Mouse (Mus musculus) heart, embryonic 10.5 days (tissue): ENCODE measurements around the gene Hypk. TPM values are rescaled to one million over a fixed set of nuclear protein-coding genes. Genes with fewer than 3 reads are reported as not detected.
"Not testable (repeated sequence)": the region's sequence is repeated elsewhere in the genome, so short reads cannot be mapped to it uniquely, and the experiment has no call there.

Experiments
- DNase-seq: peaks from one replicate; pipeline ENCODE4 v3.0.0-alpha.2; 2017; ENCODE audit warnings: low spot score
- H3K27ac ChIP-seq: fragments of 300-500 bp; sonication (generic); 2 replicates; pipeline ENCODE4 v1.5.1; 2016; ENCODE audit warnings: mild to moderate bottlenecking
- H3K27me3 ChIP-seq: fragments of 300-500 bp; sonication (generic); 2 replicates; pipeline ENCODE4 v1.6.1; 2016; ENCODE audit warnings: mild to moderate bottlenecking; ENCODE audit not compliant: poor library complexity, insufficient read depth, severe bottlenecking
- H3K36me3 ChIP-seq: fragments of 300-500 bp; sonication (generic); 2 replicates; pipeline ENCODE4 v1.6.1; 2016; ENCODE audit warnings: mild to moderate bottlenecking, moderate library complexity
- H3K4me1 ChIP-seq: fragments of 300-500 bp; sonication (generic); 2 replicates; pipeline ENCODE4 v1.6.1; 2016; ENCODE audit warnings: mild to moderate bottlenecking
- H3K4me3 ChIP-seq: fragments of 300-500 bp; sonication (generic); 2 replicates; pipeline ENCODE4 v1.5.1; 2016; ENCODE audit warnings: mild to moderate bottlenecking, moderate library complexity
- H3K9me3 ChIP-seq: fragments of 300-500 bp; sonication (generic); 2 replicates; pipeline ENCODE4 v1.6.1; 2016; ENCODE audit warnings: mild to moderate bottlenecking, moderate library complexity
- WGBS: fragments of 180-500 bp; shearing (Covaris S2); methylation state at CpG from one replicate; pipeline ENCODE4 v1.1.7; 2016; 5-methylcytosine and 5-hydroxymethylcytosine counted together
- polyA plus RNA-seq: library from polyadenylated mRNA; unstranded; fragments of >200 nt; fragmentation: Nextera tagmentation; extraction: Ambion mirVana; gene quantifications from 2 replicates; pipeline ENCODE4 v1.2.1, GENCODE M21; 2016

Hypk gene
- polyA plus RNA-seq, 1 experiment from 2014 or later, result 162 TPM

- H3K36me3 ChIP-seq, result peaks cover 34% of the 10 kb centered on the region
These were observed 3.0 kb upstream of the Hypk start for GRCm38 (mm10) chr2:121450093-121450492.

GRCm38 (mm10) chr2:121452361-121452760 lies 729 bp upstream of the Hypk start:
- 68% methylated on average over 4 of the region's 4 CpGs for WGBS
- H3K4me1 ChIP-seq, result peaks cover 50% of the 10 kb centered on the region
- 0 out of 2 replicates have a peak overlapping the region, but pooled peaks have one; percentile 22 for H3K4me3 ChIP-seq

More at GRCm38 (mm10) chr2:121450093-121450492, 3.0 kb upstream of the Hypk start:
- 0% methylated on average over 7 of the region's 7 CpGs for WGBS
- Histone ChIP-seq H3K27ac (peak overlapping the region; percentile 99), H3K9me3 (no peaks in the 10 kb centered on the region), H3K4me3 (peak overlapping the region; percentile 98), H3K4me1 (peaks cover 41% of the 10 kb centered on the region), H3K27me3 (no peaks in the 10 kb centered on the region)
- peak; percentile 77 for DNase-seq

DNA sequence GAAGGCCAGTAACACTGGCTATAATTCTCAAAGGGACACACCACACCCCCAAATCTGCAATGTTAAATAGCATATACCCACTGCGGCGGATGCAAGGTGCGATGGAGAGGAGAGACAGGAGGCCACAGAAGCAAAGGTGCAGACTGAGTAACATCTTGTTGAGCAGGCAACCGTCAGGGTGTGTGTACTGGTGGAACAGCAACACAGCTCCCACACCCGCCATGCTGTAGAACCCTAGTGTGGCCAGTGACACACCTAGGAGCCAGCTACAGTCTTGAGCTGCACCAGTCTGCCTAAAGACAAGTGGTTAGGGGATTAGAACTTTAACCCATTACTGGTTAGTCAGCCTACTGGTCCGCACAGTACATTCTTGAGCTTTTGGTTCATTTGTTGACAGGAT lies 827 bp downstream of the Hypk start:
- H3K4me3 ChIP-seq, result no peak overlapping the region
- H3K4me1 ChIP-seq, result peaks cover 49% of the 10 kb centered on the region
- no peaks in the 10 kb centered on the region for H3K27me3 ChIP-seq
- H3K36me3 ChIP-seq, result peaks cover 43% of the 10 kb centered on the region
- DNase-seq, result no peak
- peak overlapping the region; percentile 6; the same call in 1 of the 2 replicates for H3K27ac ChIP-seq
- H3K9me3 ChIP-seq, result no peaks in the 10 kb centered on the region
- WGBS, result 83% methylated on average over 6 of the region's 6 CpGs

More at GRCm38 (mm10) chr2:121452361-121452760, 729 bp upstream of the Hypk start:
- Histone ChIP-seq H3K27me3 (no peaks in the 10 kb centered on the region), H3K9me3 (no peaks in the 10 kb centered on the region), H3K36me3 (peaks cover 34% of the 10 kb centered on the region), H3K27ac (peak overlapping the region; percentile 49; the same call in 1 of the 2 replicates)
- no peak for DNase-seq

DNA sequence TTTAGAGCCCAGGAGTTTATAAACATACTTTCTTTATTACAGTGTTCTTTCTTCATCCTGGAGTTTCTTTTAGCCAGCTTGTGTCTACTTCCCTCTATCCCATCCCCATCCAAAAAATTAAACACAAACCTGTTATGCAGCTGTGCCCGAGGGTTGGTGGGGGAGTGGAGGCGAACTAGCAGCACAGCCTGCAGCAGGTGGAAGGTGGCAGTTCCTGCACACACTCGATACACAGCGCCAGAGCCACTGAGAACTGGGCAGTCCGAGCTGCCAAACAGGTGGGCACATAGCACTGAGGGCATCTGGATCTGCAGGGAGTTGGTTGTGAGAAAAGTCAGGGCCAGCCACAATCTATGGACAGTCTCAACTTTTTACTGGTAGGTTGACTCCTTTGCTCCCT lies 2.4 kb downstream of the Hypk start:
- Histone ChIP-seq H3K4me3 (no peak overlapping the region), H3K36me3 (peaks cover 54% of the 10 kb centered on the region), H3K27me3 (no peaks in the 10 kb centered on the region), H3K27ac (no peak overlapping the region), H3K4me1 (peaks cover 44% of the 10 kb centered on the region), H3K9me3 (no peaks in the 10 kb centered on the region)
- no peak for DNase-seq
- 80% methylated on average over 5 of the region's 5 CpGs for WGBS

- peaks cover 48% of the 10 kb centered on the region for H3K36me3 ChIP-seq
- peak; percentile 95 for DNase-seq
- H3K27me3 ChIP-seq, result no peaks in the 10 kb centered on the region
- H3K27ac ChIP-seq, result peak within 1 kb of the TSS; percentile 93
- H3K4me3 ChIP-seq, result peak within 1 kb of the TSS; percentile 79
- no peaks in the 10 kb centered on the region for H3K9me3 ChIP-seq
- WGBS, result 3% methylated on average over 41 of the region's 41 CpGs
- peaks cover 34% of the 10 kb centered on the region for H3K4me1 ChIP-seq
These were observed 3.9 kb downstream of the Hypk start, which contains the start of gene Serinc4 for GRCm38 (mm10) chr2:121456692-121457642. Gene Serinc4 (minus strand): TSS chr2:121456781.

GRCm38 (mm10) chr2:121460071-121460470 lies 7.0 kb downstream of the Hypk start:
- Histone ChIP-seq H3K9me3 (no peaks in the 10 kb centered on the region), H3K27ac (no peak overlapping the region), H3K27me3 (no peaks in the 10 kb centered on the region), H3K4me3 (no peak overlapping the region), H3K36me3 (peaks cover 25% of the 10 kb centered on the region), H3K4me1 (peaks cover 14% of the 10 kb centered on the region; the same call in 1 of the 2 replicates)
- WGBS, result 86% methylated on average over 2 of the region's 2 CpGs
- no peak for DNase-seq

DNA sequence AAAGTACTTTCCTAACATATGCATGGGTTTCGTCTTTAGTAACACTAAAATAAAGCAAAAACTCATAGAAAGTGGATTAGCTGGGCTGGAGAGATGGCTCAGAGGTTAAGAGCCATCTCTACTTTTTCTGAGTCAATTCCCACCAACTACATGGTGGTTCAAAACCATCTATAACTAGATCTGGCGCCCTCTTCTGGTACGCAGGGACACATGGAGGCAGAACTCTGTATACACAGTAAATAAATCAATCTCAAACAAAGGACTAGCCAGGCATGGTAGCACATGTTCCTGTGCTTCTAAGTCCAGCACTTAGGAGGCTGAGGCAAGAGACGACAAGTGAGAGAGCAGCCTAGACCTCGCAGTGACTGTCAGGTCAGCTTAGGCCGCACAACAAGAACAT lies 15.9 kb downstream of the Hypk start:
- H3K36me3 ChIP-seq, H3K27ac ChIP-seq, H3K27me3 ChIP-seq, H3K4me3 ChIP-seq, H3K9me3 ChIP-seq, DNase-seq, H3K4me1 ChIP-seq: not testable (repeated sequence)
- WGBS, result 84% methylated on average over 4 of the region's 6 CpGs

DNA sequence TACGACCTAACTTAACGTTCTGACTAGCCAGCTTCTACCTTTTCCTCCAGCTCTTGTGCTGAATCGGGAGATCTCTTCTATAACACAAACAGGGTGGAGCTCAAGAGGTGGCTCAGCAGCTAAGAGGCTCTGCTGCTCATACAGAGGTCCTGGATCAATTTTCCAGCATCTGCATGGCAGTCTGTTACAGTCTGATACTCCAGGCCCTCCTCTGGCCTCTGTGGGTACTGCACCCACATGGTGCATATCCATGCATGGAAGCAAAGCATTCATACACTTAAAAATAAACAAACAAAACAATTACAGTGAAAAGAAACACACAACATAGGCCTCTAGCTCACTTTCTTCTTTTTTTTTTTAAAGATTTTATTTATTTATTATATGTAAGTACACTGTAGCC lies 19.7 kb downstream of the Hypk start:
- DNase-seq, H3K36me3 ChIP-seq, H3K9me3 ChIP-seq, H3K27me3 ChIP-seq, H3K4me1 ChIP-seq, H3K27ac ChIP-seq: not testable (repeated sequence)
- H3K4me3 ChIP-seq, result 0 out of 2 replicates have a peak overlapping the region, but pooled peaks have one; percentile 66
- 93% methylated on average over 3 of the region's 3 CpGs for WGBS

GRCm38 (mm10) chr2:121473301-121474179 lies 20.4 kb downstream of the Hypk start, which contains the start of gene Mfap1b:
Gene Mfap1b (minus strand): TSS chr2:121474067.
- 5% methylated on average over 41 of the region's 41 CpGs for WGBS

GRCm38 (mm10) chr2:121474180-121474535 lies 21.1 kb downstream of the Hypk start:
- DNase-seq, result no peak
- Histone ChIP-seq H3K4me3 (peak overlapping the region; percentile 66), H3K9me3 (no peaks in the 10 kb centered on the region), H3K27ac (peak overlapping the region; percentile 64), H3K4me1 (no peaks in the 10 kb centered on the region), H3K27me3 (no peaks in the 10 kb centered on the region), H3K36me3 (peaks cover 7% of the 10 kb centered on the region; the same call in 1 of the 2 replicates)
- WGBS, result 31% methylated on average over 8 of the region's 8 CpGs

More at GRCm38 (mm10) chr2:121473301-121474179, 20.4 kb downstream of the Hypk start, which contains the start of gene Mfap1b:
- H3K27me3 ChIP-seq, H3K36me3 ChIP-seq, H3K9me3 ChIP-seq, H3K4me1 ChIP-seq: not testable (repeated sequence)
- DNase-seq, result peak; percentile 94
- Histone ChIP-seq H3K27ac (peak within 1 kb of the TSS; percentile 64), H3K4me3 (peak within 1 kb of the TSS; percentile 66)

GRCm38 (mm10) chr2:121475306-121475705 lies 22.2 kb downstream of the Hypk start:
- not testable (repeated sequence) for H3K36me3 ChIP-seq, H3K4me3 ChIP-seq, DNase-seq, H3K27ac ChIP-seq, H3K4me1 ChIP-seq, H3K9me3 ChIP-seq, H3K27me3 ChIP-seq
- 91% methylated on average over 2 of the region's 2 CpGs for WGBS

DNA sequence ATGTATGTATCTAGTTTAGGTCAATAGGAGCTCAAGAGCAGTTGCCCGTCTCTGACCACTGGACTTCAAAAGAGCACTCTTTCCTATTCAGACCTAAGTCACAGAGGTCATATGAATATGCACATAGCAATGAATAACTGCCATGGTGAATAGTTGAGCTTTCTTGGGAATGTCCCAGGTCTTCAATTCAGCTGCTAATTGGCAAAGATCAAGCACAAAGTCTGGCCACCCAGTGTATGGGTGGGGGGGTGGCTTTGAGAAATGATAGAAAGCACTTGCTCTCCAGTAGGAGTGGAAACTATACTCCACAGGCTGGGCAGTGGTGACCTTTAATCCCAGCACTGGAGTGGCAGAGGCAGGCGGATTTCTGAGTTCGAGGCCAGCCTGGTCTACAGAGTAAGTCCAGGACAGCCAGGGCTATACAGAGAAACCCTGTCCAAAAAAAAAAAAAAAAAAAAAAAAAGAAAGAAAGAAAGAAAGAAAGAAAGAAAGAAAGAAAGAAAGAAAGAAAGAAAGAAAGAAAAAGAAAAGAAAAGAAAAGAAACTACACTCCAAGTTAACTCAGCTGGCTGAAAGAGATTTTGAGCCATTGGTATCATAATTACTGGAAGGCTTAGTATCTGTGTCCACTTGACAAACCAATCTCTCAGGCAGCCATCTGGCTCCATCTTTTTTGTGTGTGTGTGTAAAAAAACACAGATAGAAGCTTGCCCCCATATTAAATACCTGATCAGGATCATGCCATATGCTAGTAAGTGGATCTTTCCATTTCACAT lies 24.6 kb downstream of the Hypk start:
- Histone ChIP-seq H3K9me3 (no peaks in the 10 kb centered on the region), H3K4me3 (no peak overlapping the region), H3K27ac (no peak overlapping the region), H3K4me1 (no peaks in the 10 kb centered on the region), H3K27me3 (no peaks in the 10 kb centered on the region), H3K36me3 (no peaks in the 10 kb centered on the region)
- 81% methylated on average over 3 of the region's 3 CpGs for WGBS
- DNase-seq, result no peak
